In the genomic region with DNA sequence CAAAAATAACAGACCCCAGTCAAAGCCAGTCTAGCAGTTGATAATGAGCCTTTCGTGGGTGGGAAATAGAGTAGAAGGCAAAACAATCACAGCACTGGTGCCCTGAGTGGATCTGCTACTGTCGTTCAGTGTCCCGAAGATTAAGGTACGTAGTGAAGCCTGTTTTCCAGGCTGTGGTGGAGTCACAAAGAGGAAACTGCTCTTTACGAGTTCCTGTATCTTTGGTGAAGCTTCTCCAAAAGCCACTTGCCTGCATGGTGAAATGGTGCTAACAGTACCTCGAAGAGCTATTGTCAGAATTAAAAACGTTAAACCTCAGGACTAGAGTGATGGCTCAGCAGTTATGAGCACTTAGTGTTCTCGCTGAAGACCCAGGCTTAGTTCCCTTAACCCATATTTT, we compare ENCODE assay signal across 22 mouse cellular contexts.
A peak's percentile ranks its signal among the peaks of the same experiment; 100 is the strongest.
DNase-seq lines count a peak whose midpoint lies in the region; ATAC-seq lines count a peak whose summit lies in the region.
"Had no signal": no experiment of that assay in that cellular context is flagged by ENCODE, and none has a peak within 500 bp of the region (broad histone marks: within the 10 kb centered on the region; RNA-seq: fewer than 3 reads in every experiment).

No protein-coding gene starts in this region.

- H3K9me3 ChIP-seq in forebrain, embryonic 11.5 days (ENCODE audit: control insufficient read depth, low read length): no peaks in the 10 kb centered on the region
- H3K9me3 ChIP-seq in hindbrain, embryonic 11.5 days (ENCODE audit: control insufficient read depth, low read length): no peaks in the 10 kb centered on the region
- H3K9me3 ChIP-seq: G1E had no signal

- H3K27ac ChIP-seq in forebrain, embryonic 11.5 days (ENCODE audit: low read depth, low read length): no peak overlapping the region
- no peak overlapping the region for H3K27ac ChIP-seq in hindbrain, embryonic 11.5 days (ENCODE audit: low read depth, low read length)

- no peak overlapping the region for H3K4me2 ChIP-seq in forebrain, embryonic 11.5 days (ENCODE audit: low read depth, low read length, severe bottlenecking)
- no peak overlapping the region for H3K4me2 ChIP-seq in hindbrain, embryonic 11.5 days (replicated peaks; ENCODE audit: low read depth, low read length)

- ATAC-seq in granulocyte monocyte progenitor cell, adult 5-6 weeks (replicated peaks; ENCODE audit: poor library complexity, severe bottlenecking): peak; percentile 35; the same call in 1 of the 2 replicates
- peak; percentile 54 for ATAC-seq in megakaryocyte, adult 5-6 weeks (ENCODE audit: poor library complexity, severe bottlenecking)
- peak; percentile 55; the same call in 1 of the 2 replicates for ATAC-seq in megakaryocyte progenitor cell, adult 5-6 weeks (replicated peaks; ENCODE audit: poor library complexity)
- peak; percentile 75 for ATAC-seq in monocyte, adult 5-6 weeks (replicated peaks; ENCODE audit: insufficient number of reproducible peaks, low FRiP score, low TSS enrichment, poor library complexity, severe bottlenecking)
- ATAC-seq in forebrain, embryonic 11.5 days (replicated peaks; ENCODE audit: low FRiP score): no peak
- no peak for ATAC-seq in hindbrain, embryonic 11.5 days (ENCODE audit: low FRiP score)
- ATAC-seq: activated CD4-positive, CD25-positive, alpha-beta regulatory T cell, adult 4 months; CD4-positive, CD25-positive, alpha-beta regulatory T cell, adult 4 months; Patski had no signal

- no peak for DNase-seq in forebrain, embryonic 11.5 days (ENCODE audit: low spot score)
- no peak for DNase-seq in cerebellum, adult 9-11 months
- no peak for DNase-seq in layer of hippocampus, adult 9-11 months
- DNase-seq in hindbrain, embryonic 11.5 days (ENCODE audit: low spot score): no peak
- DNase-seq: adrenal gland, adult 2 months; adrenal gland, adult 8-10 months; adrenal gland, postnatal 10 days; adrenal gland, postnatal 14 days; adrenal gland, postnatal 25 days; adrenal gland, postnatal 36 days; B cell, adult 2 months; cerebellum, adult 11 months; cerebellum, adult 11-12 months had no signal

- H3K4me1 ChIP-seq in forebrain, embryonic 11.5 days (replicated peaks; ENCODE audit: control insufficient read depth, insufficient read depth, low read length): no peaks in the 10 kb centered on the region
- H3K4me1 ChIP-seq in hindbrain, embryonic 11.5 days (replicated peaks; ENCODE audit: control insufficient read depth, insufficient read depth, low read length): no peaks in the 10 kb centered on the region

- H3K4me3 ChIP-seq in forebrain, embryonic 11.5 days (ENCODE audit: low read depth, low read length): no peak overlapping the region
- H3K4me3 ChIP-seq in hindbrain, embryonic 11.5 days (ENCODE audit: low read depth, low read length): no peak overlapping the region

- WGBS in forebrain, embryonic 11.5 days: 83% methylated on average over 8 of the region's 8 CpGs
- 84% methylated on average over 8 of the region's 8 CpGs for WGBS in hindbrain, embryonic 11.5 days

- H3K27me3 ChIP-seq in forebrain, embryonic 11.5 days (ENCODE audit: control insufficient read depth, insufficient read depth, low read length): no peaks in the 10 kb centered on the region
- no peaks in the 10 kb centered on the region for H3K27me3 ChIP-seq in hindbrain, embryonic 11.5 days (ENCODE audit: control insufficient read depth, insufficient read depth, low read length)
- H3K27me3 ChIP-seq: CH12.LX had no signal

- no peak overlapping the region for H3K9ac ChIP-seq in forebrain, embryonic 11.5 days (ENCODE audit: low read length)
- H3K9ac ChIP-seq in hindbrain, embryonic 11.5 days (ENCODE audit: low read depth, low read length): no peak overlapping the region

- no peaks in the 10 kb centered on the region for H3K36me3 ChIP-seq in forebrain, embryonic 11.5 days (ENCODE audit: control insufficient read depth, insufficient read depth, low read length)
- no peaks in the 10 kb centered on the region for H3K36me3 ChIP-seq in hindbrain, embryonic 11.5 days (ENCODE audit: control insufficient read depth, insufficient read depth, low read length)
- H3K36me3 ChIP-seq: G1E had no signal

Comparison
In these comparisons a context has a peak if more than half of its experiments do, and no peak if none do; other contexts are left out.
1. ATAC-seq: peak in granulocyte monocyte progenitor cell, adult 5-6 weeks (single experiment), megakaryocyte, adult 5-6 weeks (single experiment), megakaryocyte progenitor cell, adult 5-6 weeks (single experiment) and monocyte, adult 5-6 weeks (single experiment); none in forebrain, embryonic 11.5 days (single experiment) and hindbrain, embryonic 11.5 days (single experiment).